Mouse (Mus musculus) forebrain, embryonic 16.5 days (tissue): ENCODE results near the gene Poc1a. TPM values are rescaled to one million over a fixed set of nuclear protein-coding genes. Genes with fewer than 3 reads are reported as not detected.
A peak's percentile ranks its signal among the peaks of the same experiment; 100 is the strongest.

ENCODE experiments used
- ATAC-seq: fragments of 200-750 bp; cut with Nextera tagmentation; 2 replicates; pipeline ENCODE4 v1.8.0; 2017; ENCODE audit warnings: mild to moderate bottlenecking, moderate library complexity
- H3K27ac ChIP-seq: fragments of 300-500 bp; sonication (generic); 2 replicates; pipeline ENCODE4 v1.5.1; 2014; ENCODE audit warnings: low read length, control low read depth
- H3K27me3 ChIP-seq: fragments of 300-500 bp; sonication (generic); replicated peaks from 2 replicates; pipeline ENCODE4 v1.6.1; 2014; ENCODE audit warnings: low read length; ENCODE audit not compliant: control insufficient read depth, insufficient read depth
- H3K36me3 ChIP-seq: fragments of 300-500 bp; sonication (generic); 2 replicates; pipeline ENCODE4 v1.6.1; 2014; ENCODE audit not compliant: control insufficient read depth, insufficient read depth
- H3K4me1 ChIP-seq: fragments of 300-500 bp; sonication (generic); replicated peaks from 2 replicates; pipeline ENCODE4 v1.6.1; 2014; ENCODE audit warnings: low read length; ENCODE audit not compliant: control insufficient read depth, insufficient read depth
- H3K4me2 ChIP-seq: fragments of 300-500 bp; sonication (generic); 2 replicates; pipeline ENCODE4 v1.6.1; 2014; ENCODE audit warnings: mild to moderate bottlenecking, low read length, control low read depth
- H3K4me3 ChIP-seq: fragments of 300-500 bp; sonication (generic); replicated peaks from 2 replicates; pipeline ENCODE4 v1.5.1; 2014; ENCODE audit warnings: mild to moderate bottlenecking, low read length, control low read depth
- H3K9ac ChIP-seq: fragments of 300-500 bp; sonication (generic); replicated peaks from 2 replicates; pipeline ENCODE4 v1.6.1; 2014; ENCODE audit warnings: low read depth, low read length, control low read depth
- H3K9me3 ChIP-seq: fragments of 300-500 bp; sonication (generic); 2 replicates; pipeline ENCODE4 v1.6.1; 2016; ENCODE audit warnings: low read length; ENCODE audit not compliant: control insufficient read depth
- WGBS: fragments of 180-500 bp; shearing (Covaris S2); extraction: QIAGEN DNeasy Blood & Tissue Kit; methylation state at CpG from one replicate; pipeline ENCODE4 v1.1.7; 2014; 5-methylcytosine and 5-hydroxymethylcytosine counted together
- polyA plus RNA-seq: library from polyadenylated mRNA; unstranded; fragments of >200 nt; fragmentation: Nextera tagmentation; extraction: Ambion mirVana; gene quantifications from 2 replicates; pipeline ENCODE4 v1.2.1, GENCODE M21; 2015

The Poc1a gene
- polyA plus RNA-seq, 1 experiment from 2014 or later, result 11.6 TPM

DNA sequence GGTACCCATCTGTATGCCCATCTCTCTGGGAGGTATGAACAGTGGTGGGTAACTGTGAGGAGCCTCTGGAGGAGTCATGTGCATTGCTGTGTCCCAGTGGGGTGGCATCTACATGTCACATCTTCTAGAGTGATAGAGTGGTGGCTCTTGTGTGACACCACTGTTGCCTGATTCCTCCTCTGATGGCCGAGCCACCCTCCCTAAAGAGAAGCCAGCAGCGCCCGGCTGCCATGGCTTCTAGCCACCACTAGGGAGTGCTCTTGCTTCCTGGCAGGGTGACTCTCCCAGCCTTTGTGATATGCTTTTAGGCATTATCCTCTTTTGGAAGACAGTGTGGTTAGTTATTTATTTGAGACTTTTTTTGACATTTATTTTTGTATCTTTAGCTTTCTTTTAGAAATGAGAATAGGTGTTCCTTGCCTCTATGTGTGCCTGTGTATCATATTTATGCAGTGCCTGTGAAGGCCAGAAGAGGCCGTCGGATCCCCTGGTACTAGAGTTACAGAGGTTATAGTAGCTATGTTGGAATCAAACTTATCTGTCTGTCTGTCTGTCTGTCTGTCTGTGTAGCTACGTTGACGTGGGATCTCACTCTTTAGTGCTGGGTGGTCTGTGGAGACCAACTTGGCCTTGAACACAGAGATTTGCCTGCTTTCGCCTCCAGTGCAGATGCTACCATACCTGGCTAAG lies 25.9 kb downstream of the Poc1a start:
- Histone ChIP-seq H3K27ac (no peak overlapping the region), H3K4me1 (no peaks in the 10 kb centered on the region)
- 44% methylated on average over 8 of the region's 8 CpGs for WGBS

DNA sequence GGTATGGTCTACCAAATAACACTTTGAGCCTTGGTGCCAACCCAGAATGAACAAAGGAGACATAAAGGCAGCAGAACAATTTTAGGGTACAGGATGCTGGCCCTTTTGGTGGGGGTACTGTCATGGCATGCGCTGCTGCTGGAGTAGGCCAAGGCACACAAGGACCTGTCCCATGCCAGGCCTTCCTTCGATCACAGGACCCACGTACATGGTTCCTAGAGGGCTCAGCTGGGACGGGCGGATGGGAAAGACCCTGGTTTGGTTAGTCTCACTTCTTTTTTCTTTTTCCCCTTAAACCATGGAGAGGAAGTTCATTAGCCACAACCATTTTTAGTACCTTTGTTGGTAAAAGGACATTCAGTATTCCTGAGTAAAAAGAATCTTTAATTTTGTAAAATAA lies 27.3 kb downstream of the Poc1a start:
- ATAC-seq, result no peak
- no peak overlapping the region for H3K27ac ChIP-seq
- no peaks in the 10 kb centered on the region for H3K36me3 ChIP-seq
- H3K4me3 ChIP-seq, result no peak overlapping the region
- H3K9ac ChIP-seq, result no peak overlapping the region
- 95% methylated on average over 5 of the region's 5 CpGs for WGBS
- no peaks in the 10 kb centered on the region for H3K27me3 ChIP-seq
- H3K4me1 ChIP-seq, result no peaks in the 10 kb centered on the region
- no peak overlapping the region for H3K4me2 ChIP-seq
- no peaks in the 10 kb centered on the region for H3K9me3 ChIP-seq

More for the DNA sequence above, 25.9 kb downstream of the Poc1a start:
- peak; percentile 72 for ATAC-seq
- Histone ChIP-seq H3K4me3 (no peak overlapping the region), H3K27me3 (no peaks in the 10 kb centered on the region), H3K9ac (no peak overlapping the region), H3K9me3 (no peaks in the 10 kb centered on the region), H3K36me3 (no peaks in the 10 kb centered on the region), H3K4me2 (no peak overlapping the region)

DNA sequence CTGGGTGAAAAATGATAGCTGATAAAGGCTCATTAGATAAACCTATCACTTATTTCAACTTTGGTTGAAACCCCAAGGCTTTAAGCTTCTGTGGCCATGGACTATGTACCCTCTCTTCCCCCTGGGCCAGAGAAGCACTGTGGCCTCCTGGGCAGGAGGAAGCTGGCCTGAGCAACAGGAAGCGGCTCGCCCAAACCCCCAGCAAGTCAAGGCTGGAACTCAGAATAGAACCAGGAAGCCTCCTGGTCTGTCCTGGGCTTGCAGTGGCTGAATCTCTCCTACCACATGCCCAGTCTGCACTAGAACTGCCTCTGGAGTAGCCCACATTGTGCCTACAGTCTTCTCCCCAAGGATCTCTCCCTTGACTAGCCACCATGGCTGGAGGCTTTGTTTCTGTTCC lies 27.7 kb downstream of the Poc1a start:
- no peaks in the 10 kb centered on the region for H3K27me3 ChIP-seq
- no peaks in the 10 kb centered on the region for H3K4me1 ChIP-seq
- no peak overlapping the region for H3K9ac ChIP-seq
- H3K27ac ChIP-seq, result no peak overlapping the region
- no peak overlapping the region for H3K4me2 ChIP-seq
- 91% methylated on average over 2 of the region's 2 CpGs for WGBS
- no peaks in the 10 kb centered on the region for H3K36me3 ChIP-seq
- no peaks in the 10 kb centered on the region for H3K9me3 ChIP-seq
- ATAC-seq, result no peak
- no peak overlapping the region for H3K4me3 ChIP-seq

DNA sequence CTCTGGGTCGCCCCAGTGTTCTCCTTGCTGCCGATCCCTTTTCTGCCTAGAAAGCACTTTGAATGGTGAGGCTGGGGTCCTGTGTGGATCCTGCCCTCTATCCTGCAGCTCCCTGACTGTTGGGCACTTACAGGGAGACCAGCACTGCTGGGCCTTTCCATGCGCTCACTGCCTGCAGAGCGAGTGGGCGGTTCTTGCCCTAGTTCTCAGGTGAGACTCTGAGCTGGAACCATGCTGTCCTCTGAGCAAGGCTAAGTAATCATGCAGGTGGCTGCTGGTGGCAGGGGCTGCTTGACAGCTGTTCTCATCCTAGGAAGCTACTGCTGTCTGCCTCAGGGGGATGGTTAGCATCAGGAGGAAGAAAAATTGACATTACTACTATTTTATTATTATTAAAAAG lies 28.1 kb downstream of the Poc1a start:
- no peaks in the 10 kb centered on the region for H3K27me3 ChIP-seq
- H3K4me2 ChIP-seq, result no peak overlapping the region
- 88% methylated on average over 5 of the region's 5 CpGs for WGBS
- H3K9ac ChIP-seq, result no peak overlapping the region
- no peaks in the 10 kb centered on the region for H3K4me1 ChIP-seq
- H3K9me3 ChIP-seq, result no peaks in the 10 kb centered on the region
- no peak overlapping the region for H3K27ac ChIP-seq
- ATAC-seq, result no peak
- H3K36me3 ChIP-seq, result no peaks in the 10 kb centered on the region
- no peak overlapping the region for H3K4me3 ChIP-seq

DNA sequence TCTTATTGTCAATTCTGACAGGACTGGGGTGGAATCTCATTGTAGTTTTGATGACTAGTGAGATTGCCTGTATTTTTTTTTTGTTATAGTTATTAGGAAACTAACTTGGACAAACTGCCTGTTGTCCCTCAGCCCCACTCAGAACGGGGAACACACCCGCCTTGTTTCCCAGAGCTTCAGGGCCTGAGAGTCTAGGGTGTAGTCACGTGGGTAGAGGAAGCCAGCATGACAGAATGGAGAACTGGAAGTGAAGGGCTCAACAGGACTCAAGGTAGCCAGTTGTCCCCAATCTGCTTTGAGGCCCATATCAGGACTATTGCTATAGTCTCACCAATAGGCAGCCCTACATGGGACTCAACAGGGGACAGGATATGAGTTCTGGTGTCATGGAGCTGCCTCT lies 29.0 kb downstream of the Poc1a start:
- Histone ChIP-seq H3K27ac (no peak overlapping the region), H3K4me3 (no peak overlapping the region), H3K9me3 (no peaks in the 10 kb centered on the region), H3K9ac (no peak overlapping the region), H3K36me3 (no peaks in the 10 kb centered on the region), H3K4me1 (no peaks in the 10 kb centered on the region), H3K27me3 (no peaks in the 10 kb centered on the region), H3K4me2 (no peak overlapping the region)
- WGBS, result 88% methylated on average over 3 of the region's 3 CpGs
- no peak for ATAC-seq

DNA sequence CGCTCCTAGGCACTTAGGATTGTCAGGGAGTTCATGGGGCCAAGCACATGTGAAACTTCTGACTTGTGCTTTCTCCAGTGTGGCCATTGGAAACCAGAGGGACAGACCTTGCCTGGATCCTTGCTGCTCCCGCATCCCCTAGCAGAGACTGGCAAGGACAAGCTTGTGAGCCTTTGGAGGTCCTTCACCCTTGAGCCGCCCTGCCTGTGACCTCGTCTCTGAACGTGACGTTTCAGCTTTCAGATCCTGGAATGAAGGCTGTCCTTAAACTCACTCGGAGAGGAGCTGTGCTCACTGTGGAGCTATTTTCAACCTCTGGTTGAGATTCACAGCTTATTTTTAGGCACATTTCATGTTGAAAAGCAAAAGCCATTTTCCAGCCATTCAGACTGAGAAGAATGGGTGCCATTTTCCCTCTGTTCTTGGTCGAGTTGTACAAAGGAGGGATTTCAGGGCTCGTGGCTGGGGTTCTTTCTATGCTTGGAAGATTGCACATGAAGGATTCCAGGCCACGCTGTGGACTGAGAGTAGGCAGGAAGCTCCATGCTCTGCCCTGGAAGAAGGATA lies 30.8 kb downstream of the Poc1a start:
- H3K4me1 ChIP-seq, result no peaks in the 10 kb centered on the region
- H3K4me2 ChIP-seq, result no peak overlapping the region
- no peaks in the 10 kb centered on the region for H3K27me3 ChIP-seq
- no peak overlapping the region for H3K4me3 ChIP-seq
- H3K27ac ChIP-seq, result no peak overlapping the region
- H3K36me3 ChIP-seq, result no peaks in the 10 kb centered on the region
- no peak overlapping the region for H3K9ac ChIP-seq
- ATAC-seq, result no peak
- no peaks in the 10 kb centered on the region for H3K9me3 ChIP-seq
- WGBS, result 67% methylated on average over 10 of the region's 10 CpGs

DNA sequence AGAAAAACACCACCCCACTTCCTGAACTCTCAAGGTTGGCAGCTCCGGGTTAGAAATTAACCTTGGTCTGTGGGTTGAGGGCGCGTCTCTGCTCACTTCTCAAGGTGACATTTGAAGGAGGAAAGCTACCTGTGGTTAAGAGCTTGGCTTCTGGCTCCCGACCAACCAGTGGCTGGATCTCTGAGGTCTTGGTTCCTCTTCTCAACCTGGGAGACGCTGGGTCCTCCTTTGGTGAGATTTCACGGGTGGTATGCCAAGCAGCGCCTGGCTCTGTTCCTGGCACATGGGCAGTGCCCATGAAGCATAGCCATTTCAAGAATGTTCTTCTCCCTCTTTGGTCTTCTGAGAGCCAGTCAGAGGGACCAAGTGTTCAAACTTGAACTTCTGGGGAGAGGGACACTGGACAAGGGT lies 32.1 kb downstream of the Poc1a start:
- ATAC-seq, result no peak
- WGBS, result 93% methylated on average over 7 of the region's 7 CpGs
- H3K27ac ChIP-seq, result no peak overlapping the region
- no peaks in the 10 kb centered on the region for H3K4me1 ChIP-seq
- H3K36me3 ChIP-seq, result no peaks in the 10 kb centered on the region
- H3K9me3 ChIP-seq, result no peaks in the 10 kb centered on the region
- H3K4me2 ChIP-seq, result no peak overlapping the region
- no peak overlapping the region for H3K9ac ChIP-seq
- H3K4me3 ChIP-seq, result no peak overlapping the region
- no peaks in the 10 kb centered on the region for H3K27me3 ChIP-seq

DNA sequence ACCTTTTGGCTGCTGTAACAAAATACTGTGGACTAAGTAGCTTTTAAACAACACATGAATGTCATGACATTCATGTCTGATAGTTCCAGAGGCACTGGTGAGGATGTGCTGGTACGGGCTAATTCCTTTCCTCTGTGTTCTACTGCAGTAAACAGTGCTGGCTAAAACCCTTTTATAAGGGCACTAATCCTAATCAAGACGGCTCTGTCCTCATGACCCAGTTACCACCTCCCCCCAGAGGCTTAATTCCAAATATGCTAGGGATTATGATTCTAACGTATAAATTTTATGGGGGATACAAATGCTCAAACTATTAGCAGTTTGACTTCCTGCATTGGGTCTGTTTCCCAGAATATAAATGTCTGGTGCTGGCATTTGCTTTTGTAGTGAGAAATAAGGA lies 33.3 kb downstream of the Poc1a start:
- H3K9me3 ChIP-seq, result no peaks in the 10 kb centered on the region
- H3K36me3 ChIP-seq, result no peaks in the 10 kb centered on the region
- H3K27me3 ChIP-seq, result no peaks in the 10 kb centered on the region
- no peaks in the 10 kb centered on the region for H3K4me1 ChIP-seq
- H3K9ac ChIP-seq, result no peak overlapping the region
- ATAC-seq, result no peak
- H3K4me3 ChIP-seq, result no peak overlapping the region
- 51% methylated on average over 3 of the region's 3 CpGs for WGBS
- H3K4me2 ChIP-seq, result no peak overlapping the region
- no peak overlapping the region for H3K27ac ChIP-seq

DNA sequence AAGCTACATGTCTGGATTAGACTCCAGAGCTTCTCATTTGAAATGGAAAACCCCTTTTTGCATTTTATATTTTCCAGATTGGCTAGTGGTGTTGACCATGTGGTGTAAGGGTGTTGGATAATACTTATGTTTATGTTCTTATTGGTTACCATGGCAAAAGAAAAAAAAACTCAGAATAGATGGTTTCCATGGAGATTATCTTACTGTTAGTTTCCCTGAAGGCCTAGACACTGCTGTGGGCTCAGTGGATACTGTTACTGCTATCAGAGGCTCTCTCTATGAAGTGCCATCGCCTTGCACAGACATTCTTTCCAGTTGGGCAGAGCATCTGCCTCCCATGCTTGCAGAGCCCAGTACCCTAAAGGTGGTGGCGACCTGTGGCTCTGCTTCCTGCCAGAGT lies 37.2 kb downstream of the Poc1a start:
- Histone ChIP-seq H3K27me3 (no peaks in the 10 kb centered on the region), H3K27ac (peak overlapping the region; percentile 65), H3K4me2 (no peak overlapping the region), H3K36me3 (no peaks in the 10 kb centered on the region), H3K4me1 (no peaks in the 10 kb centered on the region), H3K9ac (no peak overlapping the region), H3K4me3 (no peak overlapping the region), H3K9me3 (no peaks in the 10 kb centered on the region)
- peak; percentile 86 for ATAC-seq
- 72% methylated on average over 2 of the region's 2 CpGs for WGBS

DNA sequence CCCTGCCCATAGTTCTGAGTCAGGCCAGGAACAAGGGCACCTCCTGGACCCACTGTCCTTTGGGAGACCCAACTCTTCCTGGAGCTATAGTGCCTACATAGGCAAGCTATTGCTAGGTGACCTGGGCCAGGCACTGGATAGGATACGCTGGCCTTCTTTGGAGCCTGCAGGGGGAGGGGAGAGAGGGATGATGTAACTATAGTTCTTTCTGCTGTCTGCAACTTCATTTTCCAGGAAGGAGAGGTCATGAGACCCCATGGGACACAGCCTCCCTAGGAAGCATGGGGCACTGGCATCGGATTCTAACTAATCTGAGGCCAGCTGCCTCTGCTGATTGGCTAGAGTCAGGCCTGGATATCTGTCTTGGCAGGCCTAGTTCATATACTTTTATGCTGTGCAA lies 38.2 kb downstream of the Poc1a start:
- H3K36me3 ChIP-seq, result no peaks in the 10 kb centered on the region
- whole genome bisulfite sequencing, result 71% methylated on average over 2 of the region's 2 CpGs
- peak overlapping the region; percentile 10 for H3K27ac ChIP-seq

More for the DNA sequence above, 38.2 kb downstream of the Poc1a start:
- H3K4me3 ChIP-seq, result no peak overlapping the region
- ATAC-seq, result no peak
- H3K4me1 ChIP-seq, result no peaks in the 10 kb centered on the region
- H3K9me3 ChIP-seq, result no peaks in the 10 kb centered on the region
- H3K27me3 ChIP-seq, result no peaks in the 10 kb centered on the region
- H3K4me2 ChIP-seq, result no peak overlapping the region
- H3K9ac ChIP-seq, result no peak overlapping the region
